ENCODE assay signal across 15 mouse cellular contexts in the genomic region with DNA sequence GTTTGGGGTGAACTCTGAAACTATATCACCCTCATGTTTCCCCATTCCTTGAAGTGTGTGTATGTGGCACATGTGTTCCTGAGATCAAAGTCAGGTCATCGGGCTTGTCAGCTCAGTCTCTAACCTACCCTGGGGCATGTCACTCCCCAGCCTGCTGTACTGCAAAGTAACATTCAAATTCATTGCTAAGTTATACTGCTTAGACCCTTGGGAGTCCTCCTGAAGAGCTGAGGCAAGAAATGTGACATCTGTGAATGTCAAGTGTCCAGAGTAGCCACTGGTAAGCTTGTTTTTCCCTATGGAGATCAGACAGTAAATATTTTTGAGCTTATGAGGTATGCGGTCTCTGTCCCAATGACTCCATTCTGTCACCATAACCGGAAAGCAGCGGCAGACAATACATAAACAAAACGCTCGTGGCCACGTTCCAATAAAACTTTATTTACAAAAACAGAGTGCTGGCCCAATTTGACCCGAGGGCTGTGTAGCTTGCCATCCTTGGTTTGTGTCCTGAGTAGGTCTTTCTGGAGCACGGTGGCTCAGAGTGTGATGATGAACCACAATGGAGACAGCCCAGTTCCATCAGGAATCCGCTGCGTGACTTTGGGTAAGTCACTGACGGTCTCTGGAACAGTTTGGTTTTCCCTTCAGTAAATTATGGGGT.
"Had no signal": no experiment of that assay in that cellular context is flagged by ENCODE, and none has a peak within 500 bp of the region (broad histone marks: within the 10 kb centered on the region; RNA-seq: fewer than 3 reads in every experiment).

No protein-coding gene starts in this region.

- DNase-seq: kidney, adult 2 months; kidney, postnatal 14 days; left cerebral cortex, postnatal 4 days; retina, postnatal 1 day; thymus, postnatal 36 days had no signal

- H3K4me3 ChIP-seq: intestine, embryonic 15.5 days; kidney, embryonic 15.5 days; limb, embryonic 13.5 days; megakaryocyte, embryonic 14.5 days; midbrain, embryonic 15.5 days; neural tube, embryonic 13.5 days; stomach, embryonic 15.5 days had no signal

- H3K27ac ChIP-seq: intestine, embryonic 15.5 days; kidney, embryonic 15.5 days; limb, embryonic 13.5 days; liver, embryonic 14.5 days; macrophage; midbrain, embryonic 15.5 days; neural tube, embryonic 13.5 days; stomach, embryonic 15.5 days had no signal

- H3K4me2 ChIP-seq: intestine, embryonic 15.5 days; kidney, embryonic 15.5 days; limb, embryonic 13.5 days; midbrain, embryonic 11.5 days; midbrain, embryonic 15.5 days; neural tube, embryonic 13.5 days; stomach, embryonic 15.5 days had no signal

- H3K9ac ChIP-seq: intestine, embryonic 15.5 days; kidney, embryonic 15.5 days; limb, embryonic 13.5 days; liver, embryonic 14.5 days; midbrain, embryonic 15.5 days; neural tube, embryonic 13.5 days; stomach, embryonic 15.5 days had no signal

- H3K4me1 ChIP-seq: intestine, embryonic 15.5 days; kidney, embryonic 15.5 days; limb, embryonic 13.5 days; megakaryocyte, embryonic 14.5 days; neural tube, embryonic 13.5 days; stomach, embryonic 15.5 days had no signal

- ATAC-seq: intestine, embryonic 15.5 days; midbrain, embryonic 15.5 days had no signal

- H3K9me3 ChIP-seq: intestine, embryonic 15.5 days; kidney, embryonic 15.5 days; limb, embryonic 13.5 days; megakaryocyte, embryonic 14.5 days; midbrain, embryonic 15.5 days; stomach, embryonic 15.5 days had no signal

- H3K36me3 ChIP-seq: intestine, embryonic 15.5 days; kidney, embryonic 15.5 days; limb, embryonic 13.5 days; midbrain, embryonic 15.5 days; neural tube, embryonic 13.5 days; stomach, embryonic 15.5 days had no signal

- H3K27me3 ChIP-seq: intestine, embryonic 15.5 days; kidney, embryonic 15.5 days; limb, embryonic 13.5 days; megakaryocyte, embryonic 14.5 days; midbrain, embryonic 15.5 days; neural tube, embryonic 13.5 days; stomach, embryonic 15.5 days had no signal
